Mouse (Mus musculus): ENCODE results near the gene R3hcc1l.

DNA sequence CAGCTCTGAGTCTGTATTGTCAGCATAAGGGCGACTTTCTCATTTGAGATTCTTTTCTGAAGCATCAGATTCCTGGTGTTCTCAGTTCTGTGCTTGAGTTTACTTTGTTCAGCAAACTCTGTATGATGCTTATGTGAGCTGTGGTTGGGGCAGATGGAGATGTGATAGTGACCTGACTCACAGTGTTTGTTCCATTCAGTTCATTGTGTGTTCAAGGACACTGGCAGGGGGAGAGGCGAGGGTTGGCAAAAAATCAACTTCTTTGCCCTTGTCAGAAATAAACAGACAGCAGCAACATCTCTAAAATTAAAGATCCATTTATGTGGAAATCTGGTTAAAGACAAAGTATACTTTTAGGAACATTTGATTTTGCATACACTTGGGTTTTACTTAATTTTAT, 50.5 kb downstream of the R3hcc1l start:
- TF ChIP-seq CTCF (IDR thresholded peaks at IDR 0.05; ENCODE audit: control insufficient read depth, insufficient read depth, low read length) (no peak), POLR2A (IDR thresholded peaks at IDR 0.05; ENCODE audit: borderline replicate concordance, control insufficient read depth, low read depth, low read length) (no peak)

All from bone marrow, adult 2 months (tissue).